Mouse (Mus musculus): ENCODE results near the gene Tom1l2. TPM values are rescaled to one million over a fixed set of nuclear protein-coding genes. Genes with fewer than 3 reads are reported as not detected.

The Tom1l2 gene
- polyA plus RNA-seq, 1 experiment = 95.2 TPM

- no peak for TF ChIP-seq CTCF (conservative IDR thresholded peaks at IDR 0.05; ENCODE audit: insufficient read depth, insufficient read length, low read depth, low read length)
- TF ChIP-seq POLR2A (IDR thresholded peaks at IDR 0.05; ENCODE audit: low read depth, low read length) = no peak
- Histone ChIP-seq H3K27me3 (replicated peaks; ENCODE audit: control insufficient read depth, insufficient read depth, low read length) (no peaks in the 10 kb centered on the region), H3K4me3 (ENCODE audit: insufficient read depth, low read depth, low read length) (peak overlapping the region; percentile 4; the same call in 1 of the 2 replicates), H3K4me1 (ENCODE audit: control insufficient read depth, insufficient read depth, low read length) (peaks cover 30% of the 10 kb centered on the region), H3K36me3 (ENCODE audit: control insufficient read depth, insufficient read depth, low read length) (no peaks in the 10 kb centered on the region), H3K27ac (ENCODE audit: insufficient read depth, low read depth, low read length) (no peak overlapping the region)
- DNase-seq = peak; percentile 92
- WGBS = 31% methylated on average over 7 of the region's 7 CpGs
Observed at GRCm38 (mm10) chr11:60209217-60209932, 143.3 kb downstream of the Tom1l2 start.

- H3K27me3 ChIP-seq (replicated peaks; ENCODE audit: control insufficient read depth, insufficient read depth, low read length) = no peaks in the 10 kb centered on the region
- H3K27ac ChIP-seq (ENCODE audit: insufficient read depth, low read depth, low read length) = no peak overlapping the region
- WGBS = 38% methylated on average over 4 of the region's 4 CpGs
- no peaks in the 10 kb centered on the region for H3K36me3 ChIP-seq (ENCODE audit: control insufficient read depth, insufficient read depth, low read length)
- 0 out of 2 replicates have a peak overlapping the region, but pooled peaks have one; percentile 2 for H3K4me3 ChIP-seq (ENCODE audit: insufficient read depth, low read depth, low read length)
- H3K4me1 ChIP-seq (ENCODE audit: control insufficient read depth, insufficient read depth, low read length) = peaks cover 30% of the 10 kb centered on the region
- no peak for DNase-seq
- TF ChIP-seq POLR2A (IDR thresholded peaks at IDR 0.05; ENCODE audit: low read depth, low read length) = no peak
- no peak for TF ChIP-seq CTCF (conservative IDR thresholded peaks at IDR 0.05; ENCODE audit: insufficient read depth, insufficient read length, low read depth, low read length)
Observed at GRCm38 (mm10) chr11:60208712-60209111, 144.0 kb downstream of the Tom1l2 start.

- peaks cover 30% of the 10 kb centered on the region for H3K4me1 ChIP-seq (ENCODE audit: control insufficient read depth, insufficient read depth, low read length)
- no peaks in the 10 kb centered on the region for H3K27me3 ChIP-seq (replicated peaks; ENCODE audit: control insufficient read depth, insufficient read depth, low read length)
- H3K4me3 ChIP-seq (ENCODE audit: insufficient read depth, low read depth, low read length) = no peak overlapping the region
- TF ChIP-seq CTCF (conservative IDR thresholded peaks at IDR 0.05; ENCODE audit: insufficient read depth, insufficient read length, low read depth, low read length) (0 out of 2 replicates have a peak, but pooled peaks have one; percentile 10), POLR2A (IDR thresholded peaks at IDR 0.05; ENCODE audit: low read depth, low read length) (no peak)
- WGBS = 34% methylated on average over 6 of the region's 6 CpGs
- no peaks in the 10 kb centered on the region for H3K36me3 ChIP-seq (ENCODE audit: control insufficient read depth, insufficient read depth, low read length)
- H3K27ac ChIP-seq (ENCODE audit: insufficient read depth, low read depth, low read length) = 0 out of 2 replicates have a peak overlapping the region, but pooled peaks have one; percentile 7
- peak; percentile 63 for DNase-seq
Observed at GRCm38 (mm10) chr11:60208201-60208600, 144.5 kb downstream of the Tom1l2 start.

GRCm38 (mm10) chr11:60206207-60206606 lies 146.5 kb downstream of the Tom1l2 start:
- no peaks in the 10 kb centered on the region; the same call in 1 of the 2 replicates for H3K36me3 ChIP-seq (ENCODE audit: control insufficient read depth, insufficient read depth, low read length)

GRCm38 (mm10) chr11:60205026-60205425 lies 147.7 kb downstream of the Tom1l2 start:
- WGBS = 89% methylated on average over 12 of the region's 12 CpGs
- H3K36me3 ChIP-seq (ENCODE audit: control insufficient read depth, insufficient read depth, low read length) = no peaks in the 10 kb centered on the region; the same call in 1 of the 2 replicates
- no peak overlapping the region for H3K27ac ChIP-seq (ENCODE audit: insufficient read depth, low read depth, low read length)

More at GRCm38 (mm10) chr11:60206207-60206606, 146.5 kb downstream of the Tom1l2 start:
- no peak for DNase-seq
- H3K4me3 ChIP-seq (ENCODE audit: insufficient read depth, low read depth, low read length) = no peak overlapping the region
- H3K27ac ChIP-seq (ENCODE audit: insufficient read depth, low read depth, low read length) = no peak overlapping the region
- H3K27me3 ChIP-seq (replicated peaks; ENCODE audit: control insufficient read depth, insufficient read depth, low read length) = no peaks in the 10 kb centered on the region
- no peak for TF ChIP-seq POLR2A (IDR thresholded peaks at IDR 0.05; ENCODE audit: low read depth, low read length)
- TF ChIP-seq CTCF (conservative IDR thresholded peaks at IDR 0.05; ENCODE audit: insufficient read depth, insufficient read length, low read depth, low read length) = no peak
- peaks cover 29% of the 10 kb centered on the region for H3K4me1 ChIP-seq (ENCODE audit: control insufficient read depth, insufficient read depth, low read length)
- WGBS = 58% methylated on average over 5 of the region's 5 CpGs

GRCm38 (mm10) chr11:60202710-60203638 lies 149.7 kb downstream of the Tom1l2 start:
- TF ChIP-seq CTCF (conservative IDR thresholded peaks at IDR 0.05; ENCODE audit: insufficient read depth, insufficient read length, low read depth, low read length) (no peak), POLR2A (IDR thresholded peaks at IDR 0.05; ENCODE audit: low read depth, low read length) (no peak)
- Histone ChIP-seq H3K36me3 (ENCODE audit: control insufficient read depth, insufficient read depth, low read length) (no peaks in the 10 kb centered on the region; the same call in 1 of the 2 replicates), H3K27me3 (replicated peaks; ENCODE audit: control insufficient read depth, insufficient read depth, low read length) (no peaks in the 10 kb centered on the region), H3K4me1 (ENCODE audit: control insufficient read depth, insufficient read depth, low read length) (peaks cover 1% of the 10 kb centered on the region; the same call in 1 of the 2 replicates), H3K27ac (ENCODE audit: insufficient read depth, low read depth, low read length) (no peak overlapping the region), H3K4me3 (ENCODE audit: insufficient read depth, low read depth, low read length) (no peak overlapping the region)
- no peak for DNase-seq
- 92% methylated on average over 26 of the region's 26 CpGs for WGBS

More at GRCm38 (mm10) chr11:60205026-60205425, 147.7 kb downstream of the Tom1l2 start:
- peaks cover 21% of the 10 kb centered on the region for H3K4me1 ChIP-seq (ENCODE audit: control insufficient read depth, insufficient read depth, low read length)
- H3K4me3 ChIP-seq (ENCODE audit: insufficient read depth, low read depth, low read length) = no peak overlapping the region
- no peaks in the 10 kb centered on the region for H3K27me3 ChIP-seq (replicated peaks; ENCODE audit: control insufficient read depth, insufficient read depth, low read length)
- DNase-seq = no peak
- TF ChIP-seq CTCF (conservative IDR thresholded peaks at IDR 0.05; ENCODE audit: insufficient read depth, insufficient read length, low read depth, low read length) = no peak
